Mouse (Mus musculus) cerebral cortex, adult 2 months (tissue): ENCODE measurements around the gene Acot6.

Source experiments
- WGBS: fragments of 180-500 bp; shearing (Covaris S2); methylation state at CpG from one replicate; pipeline ENCODE4 v1.1.7; 2018; 5-methylcytosine and 5-hydroxymethylcytosine counted together

The Acot6 gene

DNA sequence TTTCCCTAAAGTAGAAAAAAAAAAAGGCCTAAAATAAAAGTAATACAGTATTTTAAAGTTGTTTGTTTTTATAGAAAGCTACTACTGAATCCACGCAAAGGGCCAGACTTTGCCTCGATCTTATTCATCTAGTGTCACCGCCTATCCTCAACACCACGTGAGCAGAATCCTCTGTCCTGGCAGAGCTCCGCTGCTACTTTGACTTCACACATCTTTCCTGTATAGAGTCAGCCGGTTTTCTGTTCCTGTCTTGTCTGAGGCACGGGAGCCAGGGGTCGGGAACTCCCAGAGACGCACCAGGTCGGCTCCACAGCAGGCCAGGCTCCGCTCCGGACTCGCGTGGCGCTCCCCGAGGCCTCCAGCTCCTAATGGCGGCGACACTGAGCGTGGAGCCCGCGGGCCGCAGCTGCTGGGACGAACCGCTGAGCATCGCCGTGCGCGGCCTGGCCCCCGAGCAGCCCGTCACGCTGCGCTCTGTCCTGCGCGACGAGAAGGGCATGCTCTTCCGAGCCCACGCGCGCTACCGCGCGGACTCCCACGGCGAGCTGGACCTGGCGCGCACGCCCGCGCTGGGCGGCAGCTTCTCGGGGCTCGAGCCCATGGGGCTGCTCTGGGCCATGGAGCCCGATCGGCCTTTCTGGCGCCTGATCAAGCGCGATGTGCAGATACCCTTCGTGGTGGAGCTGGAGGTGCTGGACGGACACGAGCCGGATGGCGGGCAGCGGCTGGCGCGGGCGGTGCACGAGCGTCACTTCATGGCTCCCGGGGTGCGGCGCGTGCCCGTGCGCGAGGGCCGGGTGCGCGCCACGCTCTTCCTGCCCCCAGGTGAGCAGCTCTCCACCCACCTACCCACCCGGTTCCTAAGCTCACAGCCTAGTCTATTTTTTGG lies at the start of gene Acot6:
Acot6 (plus strand) TSS at position 51 of the 889 bp plus-strand sequence.
- under 1% methylated on average over 77 of the region's 80 CpGs for WGBS

DNA sequence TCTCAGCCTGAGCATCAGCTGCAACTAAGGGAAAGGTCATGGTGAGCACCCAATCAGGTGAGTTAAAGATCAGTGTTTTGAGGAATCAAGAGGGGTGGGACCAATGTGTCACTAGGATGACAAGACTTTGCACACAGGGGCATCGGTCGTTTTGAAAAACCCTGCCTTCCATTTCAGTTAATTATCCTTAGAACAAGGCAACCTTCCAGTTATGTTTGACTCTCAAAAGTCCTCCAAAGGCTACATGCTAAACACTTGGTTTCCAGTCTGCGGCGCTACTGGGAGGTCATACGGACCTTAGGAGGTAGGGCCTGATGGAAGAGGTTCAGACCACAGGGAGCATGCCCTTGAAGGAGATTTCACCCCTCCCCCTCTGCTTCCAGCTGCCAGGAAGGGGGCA lies 49.7 kb upstream of the Acot6 start:
- WGBS = 90% methylated on average over 5 of the region's 5 CpGs

DNA sequence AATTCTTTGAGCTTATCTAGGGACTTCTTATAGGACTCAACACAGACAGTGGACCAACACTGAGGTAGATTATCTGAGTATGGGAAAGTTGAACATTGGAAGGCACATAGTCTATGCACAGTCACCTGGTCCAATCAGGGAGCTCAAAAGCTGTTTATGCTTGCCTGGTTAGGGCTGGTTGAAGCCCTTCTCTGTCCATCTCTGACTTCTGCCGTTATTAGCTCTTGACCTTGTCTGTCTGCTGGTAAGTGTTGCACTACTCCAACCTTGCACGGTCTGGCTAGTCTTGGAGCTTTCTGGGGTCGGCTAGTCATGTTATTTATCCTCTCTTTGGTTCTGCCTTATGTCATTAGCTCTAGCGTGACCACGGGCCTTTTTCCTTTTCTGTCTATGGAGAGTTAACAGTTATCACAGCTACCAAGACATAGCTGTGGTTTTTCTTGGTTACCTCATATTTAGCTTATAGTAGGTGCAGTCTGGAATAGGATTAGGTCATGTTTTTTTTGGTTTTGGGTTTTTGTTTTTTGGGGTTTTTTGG lies 48.4 kb upstream of the Acot6 start, which contains the start of gene Acot3:
Acot3 (plus strand) TSS at position 208 of the 538 bp plus-strand sequence.
- 94% methylated on average over 5 of the region's 5 CpGs for WGBS

DNA sequence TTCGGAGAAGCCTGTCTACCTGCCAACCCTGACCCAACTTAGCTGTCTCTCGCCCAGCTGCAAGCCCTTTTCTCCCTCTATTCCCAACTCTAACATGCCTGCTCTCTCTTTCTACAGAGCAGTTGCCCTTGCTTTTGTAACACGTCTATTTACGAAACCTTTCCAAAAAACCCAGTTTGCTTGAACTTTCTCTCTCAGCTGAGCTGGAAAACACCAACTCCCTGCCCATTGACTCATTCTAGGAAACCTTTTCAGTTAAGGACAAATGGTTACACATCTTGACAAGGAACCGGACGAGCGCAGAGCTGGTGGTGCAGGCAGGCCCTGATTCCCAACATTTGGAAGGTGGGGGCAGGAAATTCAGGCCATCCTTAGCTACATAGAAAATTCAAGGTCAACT lies 47.8 kb upstream of the Acot6 start:
- WGBS = 85% methylated on average over 7 of the region's 7 CpGs

DNA sequence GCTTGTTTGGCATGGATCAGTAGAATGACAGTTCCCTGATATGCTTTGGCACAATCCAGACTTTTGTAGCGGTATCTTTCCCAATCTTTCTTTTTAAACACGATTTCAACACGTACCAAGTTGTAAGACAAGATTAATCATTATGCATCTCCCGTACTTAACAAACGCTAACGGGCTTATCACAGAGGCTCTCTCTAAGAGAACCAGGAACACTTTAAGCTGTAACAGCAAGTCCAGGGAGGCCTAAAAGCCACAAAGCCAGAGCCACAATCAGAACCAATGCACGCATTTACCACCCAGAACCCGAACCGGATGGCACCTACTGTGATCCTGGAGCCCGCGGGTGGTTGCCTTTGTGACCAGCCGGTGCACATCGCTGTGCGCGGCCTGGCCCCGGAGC lies 47.3 kb upstream of the Acot6 start:
- WGBS = 10% methylated on average over 16 of the region's 16 CpGs

DNA sequence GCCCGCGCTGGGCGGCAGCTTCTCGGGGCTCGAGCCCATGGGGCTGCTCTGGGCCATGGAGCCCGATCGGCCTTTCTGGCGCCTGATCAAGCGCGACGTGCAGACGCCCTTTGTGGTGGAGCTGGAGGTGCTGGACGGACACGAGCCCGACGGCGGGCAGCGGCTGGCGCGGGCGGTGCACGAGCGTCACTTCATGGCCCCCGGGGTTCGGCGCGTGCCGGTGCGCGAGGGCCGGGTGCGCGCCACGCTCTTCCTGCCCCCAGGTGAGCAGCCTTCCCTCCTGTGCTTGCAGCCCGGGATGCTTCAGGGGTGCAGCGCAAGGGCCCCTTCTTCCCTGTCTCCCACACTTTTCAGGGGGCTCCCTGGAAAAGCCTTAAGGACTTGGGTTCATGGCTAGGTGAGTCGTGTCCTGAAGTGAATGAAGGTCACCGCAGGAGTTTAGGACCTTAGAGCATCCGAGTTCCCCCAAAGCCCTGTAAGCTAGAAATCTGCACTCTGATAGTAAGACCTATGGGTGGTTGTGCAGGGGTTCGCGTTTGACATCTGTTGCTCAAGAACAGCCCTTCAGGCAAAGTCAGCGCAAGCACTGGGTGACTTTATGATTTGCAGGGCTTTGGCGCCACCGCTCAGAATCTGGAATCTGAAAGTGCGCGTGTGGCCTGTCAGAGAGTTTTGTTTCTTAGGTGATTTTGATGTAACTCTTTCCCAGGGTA lies 46.6 kb upstream of the Acot6 start:
- 4% methylated on average over 41 of the region's 46 CpGs for WGBS

DNA sequence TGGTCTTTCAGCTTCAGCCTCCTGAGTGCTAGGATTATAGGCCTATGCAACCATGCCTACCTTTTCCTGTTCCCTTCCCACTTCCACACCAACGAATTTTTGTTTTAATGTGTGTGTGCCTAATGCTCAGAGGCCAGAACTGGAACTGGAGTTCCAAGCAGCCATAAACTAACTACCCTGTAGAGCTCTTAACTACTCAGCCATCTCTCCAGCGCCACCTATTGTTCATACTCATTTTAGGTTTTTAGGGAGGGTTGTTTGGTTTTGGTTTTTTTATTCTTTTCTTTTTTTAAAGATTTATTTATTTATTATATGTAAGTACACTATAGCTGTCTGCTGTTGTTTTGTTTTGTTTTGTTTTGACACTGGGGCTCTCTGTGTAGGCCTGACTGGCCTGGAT lies 39.5 kb upstream of the Acot6 start:
- WGBS = 42% methylated on average over 2 of the region's 2 CpGs

DNA sequence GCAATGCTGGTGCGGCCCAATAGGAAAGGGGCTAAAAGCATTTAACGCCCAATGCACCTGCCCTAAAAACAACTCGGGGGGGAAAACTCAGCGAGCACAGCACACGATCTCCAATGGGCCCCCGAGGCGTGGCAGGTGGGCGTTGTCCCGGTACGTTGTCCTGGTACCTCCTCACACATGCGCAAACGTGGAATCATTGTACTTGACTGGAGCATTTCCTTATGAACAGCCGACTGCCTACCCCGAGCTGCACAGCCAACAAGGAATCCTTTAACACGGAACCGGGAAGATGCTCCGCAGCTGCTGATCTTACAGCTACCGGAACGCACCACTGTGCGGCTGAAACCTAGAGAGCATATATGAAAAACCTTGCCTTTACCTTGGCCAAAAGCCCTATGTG lies 38.1 kb upstream of the Acot6 start:
- WGBS = 93% methylated on average over 20 of the region's 20 CpGs

DNA sequence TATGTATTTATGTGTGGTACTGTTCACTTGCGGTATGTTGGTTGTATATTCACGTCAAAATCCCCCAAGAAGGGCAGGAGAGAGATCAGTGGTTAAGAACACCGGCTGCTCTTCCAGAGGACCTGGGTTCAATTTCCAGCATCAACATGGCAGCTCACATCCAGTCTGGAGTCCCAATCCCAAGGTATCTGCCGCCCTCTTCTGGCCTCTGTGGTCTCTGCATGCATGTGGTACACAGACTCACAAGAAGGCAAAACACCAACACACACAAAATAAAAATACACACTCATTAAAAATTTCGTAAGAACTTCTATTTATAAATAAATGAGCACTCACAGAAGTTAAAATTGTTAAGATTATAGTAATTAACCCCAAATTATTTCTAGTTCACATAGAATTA lies 37.2 kb upstream of the Acot6 start:
- WGBS = 72% methylated on average over 5 of the region's 5 CpGs

DNA sequence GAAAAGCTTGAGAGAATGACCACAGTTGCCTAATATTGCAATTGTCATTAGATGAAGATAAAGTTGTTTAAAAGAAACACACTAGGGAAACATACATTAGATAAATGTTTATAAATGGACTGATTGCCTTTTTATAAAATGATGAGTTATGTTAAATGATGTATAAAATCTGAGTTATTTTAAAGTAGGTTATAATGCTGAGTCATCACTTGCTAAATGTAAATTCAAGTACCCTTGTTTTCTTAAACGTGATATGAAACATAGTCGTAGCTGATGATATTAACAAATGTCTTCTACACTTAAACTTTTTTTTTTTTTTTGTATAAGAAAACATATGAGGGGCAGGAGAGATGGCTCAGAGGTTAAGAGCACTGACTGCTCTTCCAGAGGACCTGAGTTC lies 36.6 kb upstream of the Acot6 start:
- WGBS = 78% methylated on average over 2 of the region's 2 CpGs

DNA sequence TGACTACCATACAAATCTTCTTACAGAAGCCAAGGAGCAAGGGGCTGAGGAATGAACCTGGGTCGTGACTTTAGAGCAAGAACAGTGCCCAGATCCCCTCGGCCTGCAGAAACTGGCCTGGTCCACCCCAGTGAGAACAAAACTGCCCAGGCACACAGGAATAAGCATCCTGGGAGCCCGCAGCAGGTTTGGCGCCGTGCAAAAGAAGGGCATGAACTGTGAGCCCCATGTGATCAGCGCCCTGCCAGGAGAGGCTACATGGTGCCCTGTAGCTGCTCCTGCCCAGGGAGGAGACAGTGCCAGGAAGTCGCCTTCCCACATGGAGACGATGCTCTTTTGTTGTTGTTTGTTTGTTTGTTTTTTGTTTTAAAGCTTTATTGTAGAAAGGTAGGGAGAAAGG lies 35.8 kb upstream of the Acot6 start:
- 79% methylated on average over 8 of the region's 8 CpGs for WGBS

DNA sequence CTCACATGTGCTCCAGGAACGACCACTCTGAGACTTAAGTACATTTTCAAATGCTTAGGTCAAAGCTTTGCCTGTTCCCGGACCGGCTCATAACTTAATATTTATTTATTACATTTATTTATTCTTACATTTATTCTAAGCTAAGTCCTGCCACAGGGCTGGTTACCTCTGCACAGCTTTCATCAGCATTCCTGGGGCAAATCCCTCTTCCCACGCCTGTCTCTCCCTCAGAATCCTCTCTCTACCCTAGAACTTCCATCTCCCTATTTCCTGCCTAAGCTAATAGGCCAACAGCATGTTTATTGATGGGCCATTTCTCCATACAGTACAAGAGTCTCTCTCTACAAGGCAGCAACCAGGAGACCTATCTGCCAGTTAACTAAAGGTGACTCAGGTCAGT lies 32.7 kb upstream of the Acot6 start:
- 93% methylated on average over 4 of the region's 4 CpGs for WGBS

DNA sequence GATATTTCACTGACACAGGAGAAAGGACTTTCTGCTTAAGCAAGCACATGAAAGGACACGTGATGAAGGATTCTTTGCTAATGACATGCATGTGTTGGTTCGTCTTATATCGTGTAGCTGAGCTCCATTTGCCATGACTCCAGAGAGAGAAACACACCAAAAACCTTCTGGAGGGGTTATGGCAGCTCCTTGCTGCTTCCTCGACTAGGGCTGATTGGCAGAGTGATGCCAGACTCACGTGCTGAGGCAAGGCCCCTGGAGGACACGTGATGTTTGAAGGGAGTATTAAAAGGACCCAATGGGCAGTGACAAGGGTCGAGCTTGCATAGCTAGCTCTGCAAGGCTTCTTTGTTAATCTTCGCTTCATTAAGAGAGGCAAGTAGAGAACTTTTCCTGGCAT lies 32.2 kb upstream of the Acot6 start:
- WGBS = 78% methylated on average over 8 of the region's 8 CpGs

DNA sequence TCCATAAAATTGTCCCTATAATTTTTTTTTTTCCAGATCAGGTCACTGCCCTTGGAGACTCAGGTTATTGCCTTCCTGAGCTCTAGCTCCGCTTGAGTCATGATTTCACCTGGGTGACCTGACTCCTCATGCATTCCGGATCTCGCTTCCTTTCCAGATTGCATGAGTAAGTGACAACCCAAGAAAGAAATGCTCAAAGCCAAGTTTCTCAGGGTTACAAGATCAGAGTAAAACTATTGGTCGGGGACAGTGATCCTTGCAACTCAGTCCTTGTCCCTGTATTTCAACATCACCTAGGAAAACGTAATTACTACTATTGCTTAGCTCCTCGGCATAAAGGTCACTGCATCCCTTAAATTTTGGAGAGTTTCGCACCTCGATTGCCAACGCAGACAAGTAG lies 31.5 kb upstream of the Acot6 start, which contains the start of gene Acot5:
Acot5 (plus strand) TSS at position 340 of the 400 bp plus-strand sequence.
- WGBS = 59% methylated on average over 9 of the region's 9 CpGs

DNA sequence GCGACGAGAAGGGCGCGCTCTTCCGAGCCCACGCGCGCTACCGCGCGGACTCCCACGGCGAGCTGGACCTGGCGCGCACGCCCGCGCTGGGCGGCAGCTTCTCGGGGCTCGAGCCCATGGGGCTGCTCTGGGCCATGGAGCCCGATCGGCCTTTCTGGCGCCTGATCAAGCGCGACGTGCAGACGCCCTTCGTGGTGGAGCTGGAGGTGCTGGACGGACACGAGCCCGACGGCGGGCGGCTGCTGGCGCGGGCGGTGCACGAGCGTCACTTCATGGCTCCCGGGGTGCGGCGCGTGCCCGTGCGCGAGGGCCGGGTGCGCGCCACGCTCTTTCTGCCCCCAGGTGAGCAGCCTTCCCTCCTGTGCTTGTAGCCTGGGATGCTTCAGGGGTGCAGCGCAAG lies 30.9 kb upstream of the Acot6 start:
- WGBS = 3% methylated on average over 40 of the region's 52 CpGs

DNA sequence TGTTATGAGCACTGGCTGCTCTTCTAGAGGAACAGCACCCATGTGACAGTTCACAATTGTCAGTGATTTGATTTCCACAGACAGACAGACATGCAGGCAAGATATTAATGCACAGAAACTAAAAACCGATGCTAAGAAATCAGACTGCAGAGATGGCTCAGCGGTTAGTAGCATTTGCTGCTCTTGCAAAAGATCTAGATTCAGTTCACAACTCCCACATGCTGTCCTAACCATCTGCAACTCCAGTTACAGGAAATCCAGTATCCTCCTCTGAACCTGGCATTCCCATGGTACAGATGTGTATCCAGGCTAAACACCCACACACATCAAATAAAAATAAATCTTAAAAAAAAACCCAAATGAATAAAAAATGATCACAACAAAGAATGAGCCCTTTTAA lies 28.8 kb upstream of the Acot6 start:
- 51% methylated on average over 2 of the region's 2 CpGs for WGBS

DNA sequence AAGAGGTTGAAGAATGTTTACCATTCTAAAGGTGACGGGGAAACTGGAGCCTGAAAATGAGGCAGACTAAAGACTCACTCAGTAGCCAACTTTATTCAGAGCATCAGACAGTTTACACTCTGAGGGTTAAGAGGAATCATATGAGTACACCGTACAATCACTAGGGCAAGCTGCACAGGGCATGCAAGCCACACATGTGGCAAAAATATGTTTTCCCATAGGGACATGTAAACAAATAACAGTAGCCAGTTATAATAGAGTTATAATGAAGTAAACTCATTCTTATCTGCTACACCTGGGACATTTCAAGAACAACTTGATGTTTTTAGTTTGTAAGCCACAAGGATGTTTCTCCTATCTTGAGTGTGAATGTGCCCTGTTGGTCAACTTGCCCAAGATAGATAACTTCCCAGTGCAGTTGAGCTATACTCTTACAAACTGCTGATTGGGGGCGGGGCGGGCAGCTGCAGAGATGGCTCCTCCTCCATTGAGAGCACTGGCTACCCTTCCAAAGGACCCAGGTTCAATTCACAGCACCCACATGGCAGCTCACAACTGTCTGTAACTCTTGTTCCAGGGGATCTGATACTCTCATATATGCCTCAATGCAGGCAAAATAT lies 23.0 kb upstream of the Acot6 start:
- WGBS = 90% methylated on average over 4 of the region's 4 CpGs

DNA sequence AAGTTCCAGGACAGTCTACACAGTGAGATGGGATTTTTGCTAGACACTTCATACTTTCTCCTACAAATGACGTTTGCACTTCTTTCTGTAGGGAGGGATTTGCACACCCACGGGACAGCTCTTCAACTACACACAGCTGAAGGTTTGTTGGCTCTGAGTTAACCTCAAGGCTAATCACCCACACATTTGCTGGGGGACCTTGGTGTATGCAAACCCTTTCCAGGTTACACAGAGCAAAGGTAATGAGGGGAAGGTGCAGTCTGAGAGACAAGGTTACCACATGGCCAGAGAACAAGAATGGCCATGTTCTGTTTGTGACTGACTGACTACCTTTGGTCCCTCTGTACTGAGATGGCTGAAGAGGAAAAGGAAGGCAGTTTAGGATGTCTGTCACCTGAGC lies 16.6 kb upstream of the Acot6 start:
- 86% methylated on average over 2 of the region's 2 CpGs for WGBS

DNA sequence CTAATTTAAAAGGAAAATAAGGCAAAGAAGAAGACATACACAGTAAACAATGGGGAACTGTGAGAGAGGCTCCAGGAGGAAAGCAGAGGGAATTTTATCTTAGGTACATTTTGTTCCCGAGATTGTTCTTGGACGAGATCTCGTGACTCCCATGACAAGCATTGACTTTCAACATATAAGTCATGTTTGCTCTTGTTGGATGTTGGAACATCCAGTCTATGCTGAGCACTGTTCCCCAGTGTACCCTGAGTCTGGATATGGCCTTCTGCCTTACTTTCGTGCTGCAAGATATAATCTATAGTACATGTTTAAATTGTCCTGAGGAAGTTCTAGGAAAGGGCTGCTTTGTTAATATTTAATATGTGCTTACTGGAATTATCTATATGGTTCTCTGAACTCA lies 15.9 kb upstream of the Acot6 start:
- WGBS = 89% methylated on average over 4 of the region's 4 CpGs

DNA sequence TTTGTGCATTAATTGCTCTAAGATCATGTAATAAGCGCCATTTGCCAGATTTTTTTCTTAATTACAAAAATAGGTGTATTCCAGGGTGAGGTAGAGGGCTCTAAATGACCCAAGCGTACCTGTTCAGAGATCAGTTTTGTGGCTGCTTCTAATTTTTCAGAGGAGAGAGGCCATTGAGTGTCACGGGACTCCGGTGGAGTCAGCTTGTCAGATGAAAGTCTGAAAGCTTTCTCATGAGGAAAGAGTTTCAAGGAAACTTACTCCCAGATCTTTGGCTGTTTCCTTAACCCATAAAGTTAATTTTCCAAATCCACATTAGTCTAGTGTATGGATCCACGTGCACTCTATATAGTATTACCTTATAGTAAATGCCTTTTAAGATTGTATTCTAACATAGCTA lies 5.8 kb upstream of the Acot6 start:
- WGBS = 90% methylated on average over 5 of the region's 5 CpGs

DNA sequence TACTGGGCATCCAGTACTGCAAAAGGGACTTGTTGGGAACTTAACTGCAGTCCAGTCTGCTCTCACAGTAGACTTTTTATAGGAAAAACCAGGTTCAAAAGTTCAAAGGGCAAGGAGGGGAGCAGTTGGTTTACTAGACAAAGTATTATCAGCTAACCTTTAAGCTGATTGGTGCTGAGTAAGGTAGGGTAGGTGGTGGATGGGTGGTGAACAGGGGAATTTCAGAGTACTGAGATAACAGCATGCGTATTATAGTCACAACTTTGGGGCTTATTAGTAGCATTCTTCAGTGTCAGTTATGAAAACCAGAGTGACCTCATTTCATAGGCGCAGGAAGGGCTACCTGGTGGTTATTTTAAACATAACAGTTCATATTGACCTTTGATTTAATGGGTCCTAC lies 849 bp upstream of the Acot6 start:
- 97% methylated on average over 2 of the region's 2 CpGs for WGBS

DNA sequence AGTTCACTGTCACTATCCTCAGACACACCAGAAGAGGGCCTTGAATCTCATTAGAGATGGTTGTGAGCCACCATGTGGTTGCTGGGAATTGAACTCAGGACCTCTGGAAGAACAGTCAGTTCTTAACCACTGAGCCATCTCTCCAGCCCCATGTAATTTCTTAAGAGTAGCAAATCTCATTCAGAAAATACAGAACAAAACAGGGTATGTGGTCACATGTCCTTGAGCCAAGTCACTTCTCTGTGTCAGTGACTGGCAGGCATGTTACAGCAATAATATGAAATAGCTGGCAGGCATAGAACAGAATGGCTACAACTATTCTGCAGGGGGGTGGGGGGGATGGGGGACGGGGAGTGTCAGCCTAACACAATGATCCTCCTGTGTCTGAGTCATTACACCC lies 383 bp upstream of the Acot6 start:
- 17% methylated on average over 1 of the region's 1 CpGs for WGBS
